Mouse (Mus musculus): Measurements from ENCODE around the gene Stac3. TPM values are rescaled to one million over a fixed set of nuclear protein-coding genes. Genes with fewer than 3 reads are reported as not detected.
A peak's percentile ranks its signal among the peaks of the same experiment; 100 is the strongest.

Gene Stac3
- total and polyA plus RNA-seq, 3 experiments = 0.08 to 0.79 (median 0.50) TPM

DNA sequence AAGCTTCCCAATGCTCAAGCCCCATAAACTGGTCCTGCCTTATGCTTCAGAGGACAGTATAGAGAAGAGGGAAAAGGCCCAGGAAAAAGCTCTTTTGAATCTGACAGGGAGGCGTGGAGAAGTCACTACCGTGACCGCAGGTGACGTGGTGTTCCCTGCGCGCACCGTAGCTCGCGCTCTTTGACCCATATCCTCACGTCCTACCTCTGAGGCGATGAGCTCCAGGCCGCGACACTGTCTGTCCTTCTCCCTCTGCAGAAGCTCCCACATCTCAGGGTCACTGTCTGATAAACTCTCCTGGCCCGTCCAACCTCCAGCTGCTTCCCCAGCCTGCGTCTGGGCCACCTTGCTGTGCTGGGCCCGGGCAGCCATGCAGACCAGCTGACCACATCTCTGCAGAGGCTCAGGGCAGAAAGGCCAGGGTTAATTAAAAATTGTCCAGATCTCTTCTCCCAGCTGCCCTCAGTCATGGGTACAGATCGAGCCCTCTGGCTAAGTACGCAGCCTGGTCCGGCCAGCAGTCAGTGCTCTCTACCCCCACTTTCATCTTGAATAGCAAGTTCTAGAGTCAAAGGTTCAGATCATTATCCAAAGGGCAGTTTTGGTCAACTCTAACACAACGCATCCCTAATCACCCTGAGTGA is 19.4 kb downstream of the Stac3 start:
- H3K27me3 ChIP-seq (replicated peaks) = peaks cover 16% of the 10 kb centered on the region
- DNase-seq (ENCODE audit: extremely low read depth) = peak; percentile 54
- H3K79me2 ChIP-seq (replicated peaks; ENCODE audit: control insufficient read depth, extremely low read depth, insufficient read depth, poor library complexity, severe bottlenecking) = peaks cover 28% of the 10 kb centered on the region
- H3K36me3 ChIP-seq (replicated peaks in 1 of 2; ENCODE audit: control insufficient read depth in 1 of 2, insufficient read depth in 1 of 2, low read length in 1 of 2) = peaks cover 37 to 52% of the 10 kb centered on the region in 2 experiments
- H3K4me2 ChIP-seq (ENCODE audit: insufficient read depth, low read depth, poor library complexity, severe bottlenecking) = peak overlapping the region; percentile 42
- dilution Hi-C loops (cut with MboI; ENCODE audit: extremely low pct_ligation_motif_present, extremely low pct_unique_long_range_greater_than_20kb, low sequenced_read_pairs) (no loop called here), in situ Hi-C loops (cut with MboI; ENCODE audit: low pct_ligation_motif_present, low pct_unique_long_range_greater_than_20kb, low sequenced_read_pairs) (no loop called here)
- H3K27ac ChIP-seq (ENCODE audit: insufficient read depth, low read depth) = peak overlapping the region; percentile 78
- H3K9ac ChIP-seq (ENCODE audit: insufficient read depth, low read depth) = peak overlapping the region; percentile 92
- H3K4me3 ChIP-seq (replicated peaks in 1 of 3; ENCODE audit: low read depth in 2 of 3, low read length in 2 of 3, poor library complexity in 1 of 3) = peak overlapping the region; percentile 73 to 93 (median 85)
- TF ChIP-seq POLR2A (IDR thresholded peaks at IDR 0.05; ENCODE audit: low read depth, low read length) = no peak
- peak; percentile 26; the same call in 1 of the 2 replicates for TF ChIP-seq BHLHE40 (IDR thresholded peaks at IDR 0.05; ENCODE audit: low read depth, low read length)
- TF ChIP-seq GABPA (IDR thresholded peaks at IDR 0.05; ENCODE audit: insufficient replicate concordance, low read depth, low read length) = no peak
- TF ChIP-seq ZMIZ1 (IDR thresholded peaks at IDR 0.05; ENCODE audit: low read depth, low read length) = no peak
- no peak for TF ChIP-seq SIN3A (IDR thresholded peaks at IDR 0.05; ENCODE audit: low read length)
- no peak for TF ChIP-seq RCOR1 (conservative IDR thresholded peaks at IDR 0.05; ENCODE audit: low read depth, low read length)
- TF ChIP-seq CHD1 (IDR thresholded peaks at IDR 0.05; ENCODE audit: low read depth, low read length) = no peak
- no peak for TF ChIP-seq JUND (conservative IDR thresholded peaks at IDR 0.05; ENCODE audit: low read depth, low read length)
- 0 out of 2 replicates have a peak, but pooled peaks have one; percentile 16 for TF ChIP-seq TBP (conservative IDR thresholded peaks at IDR 0.05; ENCODE audit: low read depth, low read length)
- 0 out of 2 replicates have a peak, but pooled peaks have one; percentile 3 for TF ChIP-seq CHD2 (IDR thresholded peaks at IDR 0.05; ENCODE audit: low read length)
- no peak for TF ChIP-seq NELFE (IDR thresholded peaks at IDR 0.05; ENCODE audit: low read depth, low read length)
- TF ChIP-seq HCFC1 (IDR thresholded peaks at IDR 0.05; ENCODE audit: low read depth, low read length) = no peak
- H3K4me1 ChIP-seq (ENCODE audit: control insufficient read depth in 1 of 2, insufficient read depth in 2 of 2) = peaks cover 15 to 47% of the 10 kb centered on the region in 2 experiments
- H3K9me3 ChIP-seq (replicated peaks; ENCODE audit: low read length) = no peaks in the 10 kb centered on the region

DNA sequence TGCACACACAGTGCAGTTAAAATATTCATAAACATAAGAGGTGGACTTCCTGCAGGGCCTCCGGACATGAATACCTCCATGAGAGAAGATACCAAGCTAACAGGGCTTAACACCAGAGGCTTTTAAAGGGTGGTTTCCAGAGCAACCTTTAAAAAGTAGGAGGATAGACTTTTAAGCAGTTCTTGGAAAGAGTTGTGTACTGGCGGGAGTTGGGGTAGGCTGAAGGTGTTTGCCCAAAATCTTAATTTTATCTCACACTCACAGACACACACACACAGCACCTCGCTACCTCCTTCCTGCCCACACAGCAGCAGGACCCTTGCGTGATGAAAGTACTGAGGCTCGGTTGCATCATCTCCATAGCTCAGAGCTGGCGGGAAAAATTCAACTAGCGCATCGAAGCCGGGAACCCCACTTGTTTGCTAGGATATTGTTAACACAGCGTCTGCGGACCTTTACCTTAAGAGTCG is 20.2 kb downstream of the Stac3 start:
- in situ Hi-C loops (cut with MboI; ENCODE audit: low pct_ligation_motif_present, low pct_unique_long_range_greater_than_20kb, low sequenced_read_pairs) = no loop called here
- peaks cover 35 to 44% of the 10 kb centered on the region in 2 experiments for H3K36me3 ChIP-seq (replicated peaks in 1 of 2; ENCODE audit: control insufficient read depth in 1 of 2, insufficient read depth in 1 of 2, low read length in 1 of 2)
- peak overlapping the region; percentile 92 for H3K9ac ChIP-seq (ENCODE audit: insufficient read depth, low read depth)
- dilution Hi-C loops (cut with MboI; ENCODE audit: extremely low pct_ligation_motif_present, extremely low pct_unique_long_range_greater_than_20kb, low sequenced_read_pairs) = no loop called here
- no peaks in the 10 kb centered on the region for H3K9me3 ChIP-seq (replicated peaks; ENCODE audit: low read length)
- H3K4me3 ChIP-seq (replicated peaks in 1 of 3; ENCODE audit: low read depth in 2 of 3, low read length in 2 of 3, poor library complexity in 1 of 3) = peak overlapping the region; percentile 73 to 93 (median 85)
- peak overlapping the region; percentile 42 for H3K4me2 ChIP-seq (ENCODE audit: insufficient read depth, low read depth, poor library complexity, severe bottlenecking)
- peak; percentile 70 for DNase-seq (ENCODE audit: extremely low read depth)
- peak overlapping the region; percentile 78 for H3K27ac ChIP-seq (ENCODE audit: insufficient read depth, low read depth)
- peaks cover 28% of the 10 kb centered on the region for H3K79me2 ChIP-seq (replicated peaks; ENCODE audit: control insufficient read depth, extremely low read depth, insufficient read depth, poor library complexity, severe bottlenecking)
- H3K4me1 ChIP-seq (ENCODE audit: control insufficient read depth in 1 of 2, insufficient read depth in 2 of 2) = peaks cover 13 to 42% of the 10 kb centered on the region in 2 experiments
- H3K27me3 ChIP-seq (replicated peaks) = peaks cover 19% of the 10 kb centered on the region
- peak; percentile 89; the same call in 1 of the 2 replicates for TF ChIP-seq SIN3A (IDR thresholded peaks at IDR 0.05; ENCODE audit: low read length)
- TF ChIP-seq TBP (conservative IDR thresholded peaks at IDR 0.05; ENCODE audit: low read depth, low read length) = no peak
- no peak for TF ChIP-seq ETS1 (conservative IDR thresholded peaks at IDR 0.05; ENCODE audit: low read depth, low read length)
- no peak for TF ChIP-seq MEF2A (IDR thresholded peaks at IDR 0.05; ENCODE audit: borderline replicate concordance, low read depth, low read length)
- no peak for TF ChIP-seq MYC (IDR thresholded peaks at IDR 0.05; ENCODE audit: low read depth, low read length)
- TF ChIP-seq JUND (conservative IDR thresholded peaks at IDR 0.05; ENCODE audit: low read depth, low read length) = peak; percentile 64
- TF ChIP-seq GABPA (IDR thresholded peaks at IDR 0.05; ENCODE audit: insufficient replicate concordance, low read depth, low read length) = no peak
- TF ChIP-seq IRF4 (IDR thresholded peaks at IDR 0.05; ENCODE audit: low read depth, low read length) = peak; percentile 7; the same call in 1 of the 2 replicates
- no peak; the same call in 1 of the 2 replicates for TF ChIP-seq POLR2A (IDR thresholded peaks at IDR 0.05; ENCODE audit: low read depth, low read length)
- no peak for TF ChIP-seq JUN (IDR thresholded peaks at IDR 0.05; ENCODE audit: insufficient read depth, low read depth, low read length)
- TF ChIP-seq ELF1 (IDR thresholded peaks at IDR 0.05; ENCODE audit: low read depth, low read length) = no peak
- TF ChIP-seq USF2 (conservative IDR thresholded peaks at IDR 0.05; ENCODE audit: low read depth, low read length) = no peak
- peak; percentile 49; the same call in 1 of the 2 replicates for TF ChIP-seq KAT2A (IDR thresholded peaks at IDR 0.05; ENCODE audit: insufficient replicate concordance, low read length)
- TF ChIP-seq SMC3 (IDR thresholded peaks at IDR 0.05; ENCODE audit: low read depth, low read length) = no peak
- peak; percentile 35; the same call in 1 of the 2 replicates for TF ChIP-seq MAFK (IDR thresholded peaks at IDR 0.05; ENCODE audit: insufficient replicate concordance, low read length)
- TF ChIP-seq HCFC1 (IDR thresholded peaks at IDR 0.05; ENCODE audit: low read depth, low read length) = no peak
- TF ChIP-seq PAX5 (IDR thresholded peaks at IDR 0.05; ENCODE audit: low read length) = no peak
- 0 out of 2 replicates have a peak, but pooled peaks have one; percentile 9 for TF ChIP-seq EP300 (IDR thresholded peaks at IDR 0.05; ENCODE audit: low read length)
- peak; percentile 27; the same call in 1 of the 2 replicates for TF ChIP-seq ZMIZ1 (IDR thresholded peaks at IDR 0.05; ENCODE audit: low read depth, low read length)
- no peak for TF ChIP-seq ZC3H11A (IDR thresholded peaks at IDR 0.05; ENCODE audit: low read depth, low read length)
- no peak for TF ChIP-seq MAX (IDR thresholded peaks at IDR 0.05; ENCODE audit: low read length)
- TF ChIP-seq CHD2 (IDR thresholded peaks at IDR 0.05; ENCODE audit: low read length) = no peak
- TF ChIP-seq ZKSCAN1 (IDR thresholded peaks at IDR 0.05; ENCODE audit: borderline replicate concordance, low read depth, low read length) = no peak
- no peak for TF ChIP-seq NELFE (IDR thresholded peaks at IDR 0.05; ENCODE audit: low read depth, low read length)
- peak; percentile 90; the same call in 1 of the 2 replicates for TF ChIP-seq E2F4 (IDR thresholded peaks at IDR 0.05; ENCODE audit: insufficient replicate concordance, low read depth, low read length)
- TF ChIP-seq NRF1 (IDR thresholded peaks at IDR 0.05; ENCODE audit: low read depth, low read length) = no peak
